Mouse (Mus musculus) adrenal gland, adult (tissue): ENCODE measurements around the gene Cd3d.
"Not testable (repeated sequence)": the region's sequence is repeated elsewhere in the genome, so short reads cannot be mapped to it uniquely, and the experiment has no call there.

Experiments used
- DNase-seq, 2 experiments: peaks; one replicate each; pipeline ENCODE4 v3.0.0; 2022 to 2023; ENCODE audit warnings: low spot score in 1 of 2; ENCODE audit not compliant: inconsistent age in 2 of 2

Gene Cd3d

GRCm38 (mm10) chr9:44981676-44982075 is at the start of gene Cd3d:
TSS of gene Cd3d (plus strand) at chr9:44981786.
- DNase-seq, result no peak

- no peak for DNase-seq
Measured at GRCm38 (mm10) chr9:44941756-44942155, 39.8 kb upstream of the Cd3d start.

- DNase-seq, result no peak
Measured at GRCm38 (mm10) chr9:44942421-44942820, 39.2 kb upstream of the Cd3d start.

GRCm38 (mm10) chr9:44946185-44946695 is 35.3 kb upstream of the Cd3d start:
- DNase-seq, result peak in 1 of 2 experiments; percentile 28

DNA sequence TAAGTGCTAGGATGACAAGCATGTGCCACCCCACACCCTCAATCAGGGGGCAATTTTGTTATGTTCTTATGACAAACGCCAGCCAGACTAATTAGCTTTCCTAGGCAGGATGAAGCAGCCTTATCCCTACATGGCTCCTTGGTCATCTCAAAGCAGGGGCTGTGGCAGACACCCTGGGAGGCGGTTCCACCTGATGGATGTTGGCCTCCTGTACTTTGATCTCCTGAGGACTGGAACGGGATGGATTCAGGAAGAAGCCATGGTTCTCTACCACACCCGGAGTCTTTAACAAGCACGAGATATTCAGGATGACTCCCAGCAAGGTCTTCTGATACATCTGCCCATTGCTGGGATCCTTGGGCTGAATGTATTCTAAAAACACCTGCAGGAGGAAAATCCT is 33.8 kb upstream of the Cd3d start:
- no peak for DNase-seq

DNA sequence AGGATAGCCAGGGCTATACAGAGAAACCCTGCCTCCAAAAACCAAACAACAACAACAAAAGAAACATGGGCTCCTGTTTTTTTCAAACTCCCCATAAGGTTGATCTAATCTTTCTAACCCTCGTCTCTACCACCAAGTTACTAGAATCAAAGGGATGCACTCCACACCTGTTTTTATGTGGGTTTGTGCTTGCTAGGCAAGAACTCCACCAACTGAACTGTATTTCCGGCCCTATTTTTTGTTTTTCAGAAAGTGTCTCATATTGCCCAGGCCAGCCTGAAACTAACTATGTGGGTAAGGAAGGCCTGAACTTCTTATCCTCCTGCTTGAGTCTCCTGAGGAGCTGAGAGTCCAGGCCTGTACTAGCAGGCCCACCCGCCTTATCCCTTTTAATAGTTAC is 27.2 kb upstream of the Cd3d start:
- no peak for DNase-seq

- DNase-seq, result peak; percentile 98 to 100
Measured at GRCm38 (mm10) chr9:44965126-44965832, 16.3 kb upstream of the Cd3d start, which contains the start of gene Ube4a. TSS of gene Ube4a (minus strand) at chr9:44965600.

GRCm38 (mm10) chr9:44965833-44966466 is 15.6 kb upstream of the Cd3d start:
- DNase-seq, result no peak

GRCm38 (mm10) chr9:44966815-44967242 is 14.8 kb upstream of the Cd3d start:
- peak; percentile 84 to 94 for DNase-seq

- not testable (repeated sequence) for DNase-seq
Measured at GRCm38 (mm10) chr9:44967763-44968162, 13.8 kb upstream of the Cd3d start.

GRCm38 (mm10) chr9:44969450-44969849 is 12.1 kb upstream of the Cd3d start:
- DNase-seq, result no peak

DNA sequence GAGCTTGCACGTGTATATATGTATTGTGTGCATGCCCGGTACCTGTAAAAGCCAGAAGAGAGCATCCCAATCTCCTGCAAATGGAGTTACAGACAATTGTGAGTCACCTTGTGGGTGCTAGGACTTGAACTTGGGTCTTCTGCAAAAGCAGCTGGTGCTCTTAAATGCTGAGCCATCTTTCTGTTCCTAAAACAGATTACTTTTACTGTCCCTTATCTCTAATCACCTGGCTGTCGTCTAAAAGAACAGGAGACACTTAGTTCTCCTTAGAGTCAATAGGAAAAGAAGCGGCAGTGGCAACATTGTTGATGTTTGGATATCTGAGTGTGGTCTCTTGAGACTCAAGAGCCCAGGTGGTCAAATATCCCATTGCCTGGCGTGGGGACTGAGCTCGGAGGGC is 3.8 kb upstream of the Cd3d start:
- no peak for DNase-seq

DNA sequence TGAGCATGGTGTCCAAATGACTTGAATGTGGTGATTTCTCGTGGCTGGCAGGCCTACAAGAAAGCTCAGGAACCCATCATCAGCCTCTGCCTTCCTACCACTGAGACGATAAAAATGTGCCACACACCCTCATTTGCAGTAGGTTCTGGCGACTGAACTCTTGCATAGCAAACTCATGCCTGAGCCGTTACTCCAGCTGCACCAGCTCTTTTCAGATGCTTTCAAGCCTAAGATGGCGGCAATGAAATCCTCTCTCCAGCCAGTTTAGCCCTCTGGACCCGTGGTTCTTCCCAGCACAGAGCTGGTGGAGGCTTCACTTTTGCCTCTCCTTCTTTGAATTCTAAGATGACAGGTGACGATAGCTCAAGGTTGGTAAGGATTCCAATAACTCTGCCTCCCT is 1.8 kb upstream of the Cd3d start:
- no peak for DNase-seq

DNA sequence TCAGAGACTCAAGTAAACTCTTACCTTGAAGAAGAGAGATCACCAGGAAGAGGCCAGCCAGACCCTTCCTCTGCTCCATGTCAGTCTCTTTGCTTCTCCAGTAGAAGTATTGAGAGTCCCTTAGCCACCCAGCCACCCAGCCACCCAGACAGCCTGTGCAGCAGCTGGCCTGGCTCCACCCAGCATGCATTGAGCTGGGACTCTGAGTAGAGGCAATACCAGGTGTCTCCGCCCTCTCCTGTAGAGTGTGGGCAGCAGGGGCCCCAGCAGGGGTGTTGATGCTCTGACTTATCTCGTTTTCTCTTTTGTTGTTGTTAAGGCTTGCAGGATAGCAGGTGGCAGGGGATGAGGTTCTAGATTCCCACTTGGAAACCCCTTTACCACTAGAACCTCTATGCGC is 1.3 kb upstream of the Cd3d start, which contains the start of gene Cd3g:
Gene Cd3g (minus strand): TSS at position 190 of the 400 bp plus-strand sequence.
- no peak for DNase-seq

GRCm38 (mm10) chr9:44981104-44981503 is 482 bp upstream of the Cd3d start:
- DNase-seq, result no peak

GRCm38 (mm10) chr9:44982081-44982480 is 495 bp downstream of the Cd3d start:
- DNase-seq, result no peak

DNA sequence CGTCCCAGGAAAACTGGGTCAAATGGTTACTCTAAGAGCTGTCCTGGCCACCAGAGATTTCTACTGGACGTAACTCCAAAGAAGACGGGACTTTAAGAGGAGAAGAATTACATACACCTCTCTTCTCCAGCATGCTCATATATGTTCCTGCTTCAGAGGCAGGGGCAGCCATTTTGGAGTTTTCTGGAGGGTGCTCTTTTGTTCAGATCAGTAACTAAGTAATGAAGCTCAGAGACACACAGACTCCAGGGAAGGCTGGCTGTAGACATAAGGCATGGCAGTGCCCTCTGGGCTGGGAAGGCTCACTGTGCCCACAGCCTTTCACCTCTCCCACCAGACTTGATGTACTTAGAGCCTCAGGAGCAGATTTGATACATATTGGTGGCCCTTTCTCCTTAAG is 945 bp downstream of the Cd3d start:
- DNase-seq, result no peak

- no peak for DNase-seq
Measured at GRCm38 (mm10) chr9:44983001-44983400, 1.4 kb downstream of the Cd3d start.

GRCm38 (mm10) chr9:44985721-44986161 is 4.2 kb downstream of the Cd3d start:
- no peak for DNase-seq

DNA sequence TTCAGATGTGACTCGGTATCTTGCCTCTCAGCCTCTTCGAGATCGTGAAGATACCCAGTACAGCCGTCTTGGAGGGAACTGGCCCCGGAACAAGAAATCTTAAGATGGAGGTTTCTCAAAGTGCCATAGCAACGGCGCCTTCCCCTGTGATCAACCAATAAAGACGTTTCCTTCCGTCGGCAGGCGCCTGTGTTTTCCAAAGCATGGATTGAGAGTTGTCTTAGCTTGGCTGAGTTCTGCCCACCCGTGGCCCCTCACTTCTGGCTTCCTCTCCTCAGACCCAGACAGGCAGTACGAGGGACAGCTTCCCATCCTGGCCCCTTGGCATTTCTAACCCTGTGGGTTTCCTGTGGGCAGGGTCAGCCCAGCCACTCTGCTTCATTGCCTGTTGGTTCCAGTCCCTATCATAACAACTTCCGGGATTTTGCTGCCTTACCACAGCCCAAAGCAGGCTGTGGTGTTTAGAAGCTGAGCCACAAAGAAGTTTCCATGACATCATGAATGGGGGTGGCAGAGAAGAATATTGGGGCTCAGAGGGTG is 4.7 kb downstream of the Cd3d start:
- peak; percentile 23 to 29 for DNase-seq

- DNase-seq, result no peak
Measured at GRCm38 (mm10) chr9:44986976-44987375, 5.4 kb downstream of the Cd3d start.

- DNase-seq, result no peak
Measured at GRCm38 (mm10) chr9:44991821-44992220, 10.2 kb downstream of the Cd3d start.
